7 mouse cellular contexts compared by ENCODE assay signal in the genomic region with DNA sequence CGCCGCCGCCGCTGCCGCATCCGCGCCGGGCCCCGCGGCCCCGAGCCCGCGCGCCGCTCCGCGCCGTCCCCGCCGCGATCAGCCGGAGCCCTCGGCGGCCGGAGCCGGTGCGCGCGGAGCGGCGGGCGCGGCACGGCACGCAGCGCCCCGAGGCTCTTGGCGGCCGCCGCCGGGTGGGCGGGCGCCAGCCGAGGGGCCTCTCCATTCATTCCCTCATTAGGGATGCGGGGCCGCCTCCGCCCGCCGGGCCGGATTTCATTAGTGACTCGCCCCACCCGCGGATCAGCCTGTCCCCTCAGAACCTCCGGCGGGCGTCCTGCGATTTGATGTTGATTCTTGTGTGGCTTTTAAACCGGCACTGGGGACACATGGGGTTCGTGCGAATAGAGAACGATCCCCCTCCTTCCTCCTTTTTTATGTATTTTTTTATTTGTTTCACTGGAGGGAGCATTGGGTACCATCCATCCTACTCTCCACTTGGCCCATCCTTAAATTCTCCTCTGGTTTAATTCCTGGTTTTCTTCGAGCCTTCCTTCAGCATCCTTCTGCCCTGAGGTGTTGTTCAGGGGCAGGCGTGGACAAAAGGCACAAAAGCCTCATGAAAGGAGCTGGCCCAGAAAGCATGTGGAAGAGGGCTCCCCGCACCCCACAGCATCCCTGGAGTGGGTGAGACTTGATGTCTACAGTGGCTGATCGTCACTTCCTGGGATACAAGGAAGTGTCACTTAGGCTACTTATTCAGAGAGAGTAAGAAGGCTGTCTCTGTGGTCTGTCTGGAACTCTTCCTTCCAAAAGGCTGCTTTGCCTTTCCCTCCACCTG. TPM values are rescaled to one million over a fixed set of nuclear protein-coding genes. Genes with fewer than 3 reads are reported as not detected.
DNase-seq lines count a peak whose midpoint lies in the region; ATAC-seq and TF ChIP-seq lines count a peak whose summit lies in the region.

No protein-coding gene starts in this region.

- H3K4me2 ChIP-seq in intestine, embryonic 16.5 days (ENCODE audit: low read depth, low read length): peak overlapping the region; percentile 76
- H3K4me2 ChIP-seq in limb, embryonic 13.5 days (replicated peaks): peak overlapping the region; percentile 76
- peak overlapping the region; percentile 68 for H3K4me2 ChIP-seq in neural tube, embryonic 12.5 days (replicated peaks)

- H3K9me3 ChIP-seq in intestine, embryonic 16.5 days (ENCODE audit: control insufficient read depth, low read length): no peaks in the 10 kb centered on the region
- H3K9me3 ChIP-seq in limb, embryonic 13.5 days: no peaks in the 10 kb centered on the region
- no peaks in the 10 kb centered on the region for H3K9me3 ChIP-seq in neural tube, embryonic 12.5 days

- no peak for TF ChIP-seq POLR2A in bone marrow macrophage, adult 2 months (IDR thresholded peaks at IDR 0.05; ENCODE audit: borderline replicate concordance, low read depth, low read length)

- TF ChIP-seq CTCF in bone marrow macrophage, adult 2 months (IDR thresholded peaks at IDR 0.05; ENCODE audit: low read depth, low read length): no peak
- TF ChIP-seq CTCF in gastrocnemius, adult 2 months (IDR thresholded peaks at IDR 0.05): no peak

- no peaks in the 10 kb centered on the region for H3K27me3 ChIP-seq in intestine, embryonic 16.5 days (replicated peaks; ENCODE audit: control insufficient read depth, insufficient read depth, low read length)
- H3K27me3 ChIP-seq in limb, embryonic 13.5 days: no peaks in the 10 kb centered on the region
- no peaks in the 10 kb centered on the region for H3K27me3 ChIP-seq in neural tube, embryonic 12.5 days (replicated peaks)

- intact Hi-C loops in gastrocnemius, adult 2 months (cut with DNase I): no loop called here

- H3K4me3 ChIP-seq in bone marrow macrophage, adult 2 months (ENCODE audit: insufficient read depth, low read length): peak overlapping the region; percentile 36; the same call in 1 of the 2 replicates
- peak overlapping the region; percentile 82 for H3K4me3 ChIP-seq in gastrocnemius, adult 2 months
- peak overlapping the region; percentile 69 for H3K4me3 ChIP-seq in intestine, embryonic 16.5 days (ENCODE audit: low read length)
- peak overlapping the region; percentile 87 for H3K4me3 ChIP-seq in limb, embryonic 13.5 days
- peak overlapping the region; percentile 85 for H3K4me3 ChIP-seq in neural tube, embryonic 12.5 days

- no peak overlapping the region for H3K27ac ChIP-seq in bone marrow macrophage, adult 2 months (ENCODE audit: insufficient read depth, low read depth, low read length)
- peak overlapping the region; percentile 66 for H3K27ac ChIP-seq in gastrocnemius, adult 2 months
- H3K27ac ChIP-seq in intestine, embryonic 16.5 days (ENCODE audit: low read length): 0 out of 2 replicates have a peak overlapping the region, but pooled peaks have one; percentile 27
- H3K27ac ChIP-seq in limb, embryonic 13.5 days: peak overlapping the region; percentile 33; the same call in 1 of the 2 replicates
- peak overlapping the region; percentile 50; the same call in 1 of the 2 replicates for H3K27ac ChIP-seq in neural tube, embryonic 12.5 days

- peak; percentile 66 for ATAC-seq in intestine, embryonic 16.5 days
- ATAC-seq in limb, embryonic 13.5 days (ENCODE audit: low FRiP score, low read depth): peak; percentile 67
- ATAC-seq in neural tube, embryonic 12.5 days (ENCODE audit: low FRiP score, low read depth): peak; percentile 71

- peak overlapping the region; percentile 86 for H3K9ac ChIP-seq in intestine, embryonic 16.5 days (ENCODE audit: low read depth, low read length)
- peak overlapping the region; percentile 94 for H3K9ac ChIP-seq in limb, embryonic 13.5 days
- peak overlapping the region; percentile 92 for H3K9ac ChIP-seq in neural tube, embryonic 12.5 days

- WGBS in intestine, embryonic 16.5 days: 4% methylated on average over 32 of the region's 65 CpGs
- under 1% methylated on average over 37 of the region's 65 CpGs for WGBS in limb, embryonic 13.5 days
- 2% methylated on average over 64 of the region's 65 CpGs for WGBS in neural tube, embryonic 12.5 days

- no peaks in the 10 kb centered on the region for H3K36me3 ChIP-seq in intestine, embryonic 16.5 days (ENCODE audit: control insufficient read depth, insufficient read depth, low read length)
- H3K36me3 ChIP-seq in limb, embryonic 13.5 days: no peaks in the 10 kb centered on the region
- H3K36me3 ChIP-seq in neural tube, embryonic 12.5 days: no peaks in the 10 kb centered on the region

- DNase-seq in cerebellum, postnatal 36 days: peak; percentile 67 to 73
- peak; percentile 52 for DNase-seq in gastrocnemius, adult 2 months
- DNase-seq in urinary bladder, postnatal 4 days (ENCODE audit: low spot score in 2 of 2): peak; percentile 24 to 66

- H3K4me1 ChIP-seq in bone marrow macrophage, adult 2 months (ENCODE audit: control insufficient read depth, insufficient read depth, low read length): no peaks in the 10 kb centered on the region
- peaks cover 9% of the 10 kb centered on the region; the same call in 1 of the 2 replicates for H3K4me1 ChIP-seq in intestine, embryonic 16.5 days (ENCODE audit: control insufficient read depth, insufficient read depth, low read length)
- H3K4me1 ChIP-seq in limb, embryonic 13.5 days: peaks cover 22% of the 10 kb centered on the region
- peaks cover 14% of the 10 kb centered on the region for H3K4me1 ChIP-seq in neural tube, embryonic 12.5 days

RNA-seq across cellular contexts. Expression of gene Mark1, which starts 0.6 kb away (rescaled TPM):
- polyA plus RNA-seq in bone marrow macrophage, adult 2 months (2012; ENCODE audit: insufficient read depth, insufficient read length, missing spikeins): 0.21 TPM in 1 of 2 replicates, not detected in the other
- 1 to 10 TPM; 2.4 to 2.8 TPM for total RNA-seq in gastrocnemius, adult 2 months (2021)
- 1.9 TPM in 2 replicates for polyA plus RNA-seq in intestine, embryonic 16.5 days (2015; fragmentation: Nextera tagmentation; extraction: Ambion mirVana)
- polyA plus RNA-seq in limb, embryonic 13.5 days (2015; fragmentation: Nextera tagmentation; extraction: Ambion mirVana): 3.4 and 3.8 TPM in 2 replicates
- polyA plus RNA-seq in neural tube, embryonic 12.5 days (2016; fragmentation: Nextera tagmentation; extraction: Ambion mirVana): 11.3 and 13.3 TPM in 2 replicates

Comparison
In these comparisons a context has a peak if more than half of its experiments do, and no peak if none do; other contexts are left out.
1. H3K4me3 ChIP-seq: peak in every context shown above with its lines; median percentile 87 in limb, embryonic 13.5 days; 85 in neural tube, embryonic 12.5 days; 82 in gastrocnemius, adult 2 months; 69 in intestine, embryonic 16.5 days; 36 in bone marrow macrophage, adult 2 months.